Mouse (Mus musculus): Measurements from ENCODE around the gene 1700061G19Rik.

The 1700061G19Rik gene

GRCm38 (mm10) chr17:56929101-56929500, 53.8 kb downstream of the 1700061G19Rik start:
- no peak for DNase-seq (ENCODE audit: low read depth, low spot score)

- DNase-seq (ENCODE audit: low read depth, low spot score), result no peak
Measured at GRCm38 (mm10) chr17:56929530-56929929, 54.3 kb downstream of the 1700061G19Rik start.

- DNase-seq (ENCODE audit: low read depth, low spot score), result no peak
Measured at GRCm38 (mm10) chr17:56930026-56930425, 54.7 kb downstream of the 1700061G19Rik start.

GRCm38 (mm10) chr17:56933395-56933794, 58.1 kb downstream of the 1700061G19Rik start:
- DNase-seq (ENCODE audit: low read depth, low spot score), result no peak

- no peak for DNase-seq (ENCODE audit: low read depth, low spot score)
Measured at GRCm38 (mm10) chr17:56934545-56935330, 59.5 kb downstream of the 1700061G19Rik start.

GRCm38 (mm10) chr17:56935363-56936131, 60.3 kb downstream of the 1700061G19Rik start, which contains the start of gene Mllt1:
TSS of gene Mllt1 (minus strand) at chr17:56935415.
- peak; percentile 93 for DNase-seq (ENCODE audit: low read depth, low spot score)

- no peak for DNase-seq (ENCODE audit: low read depth, low spot score)
Measured at GRCm38 (mm10) chr17:56936731-56937130, 61.5 kb downstream of the 1700061G19Rik start.

Measured in telencephalon, adult 2 months (tissue).